Mouse (Mus musculus) brain, embryonic 14.5 days (tissue): Measurements from ENCODE around the gene Gm43738.

Source experiments
- CTCF ChIP-seq: fragments of 200-500 bp; IDR thresholded peaks from 2 replicates; pipeline ENCODE4 v1.5.1; 2012; ENCODE audit warnings: inconsistent platforms, mild to moderate bottlenecking, moderate library complexity, borderline replicate concordance; ENCODE audit not compliant: insufficient read depth, insufficient read length; ENCODE audit errors: extremely low read depth
- POLR2A ChIP-seq: fragments of 200-500 bp; IDR thresholded peaks from 2 replicates; pipeline ENCODE4 v1.6.1; 2012; ENCODE audit warnings: mild to moderate bottlenecking, inconsistent platforms, borderline replicate concordance; ENCODE audit not compliant: poor library complexity, insufficient read depth, insufficient read length, severe bottlenecking; ENCODE audit errors: extremely low read depth

DNA sequence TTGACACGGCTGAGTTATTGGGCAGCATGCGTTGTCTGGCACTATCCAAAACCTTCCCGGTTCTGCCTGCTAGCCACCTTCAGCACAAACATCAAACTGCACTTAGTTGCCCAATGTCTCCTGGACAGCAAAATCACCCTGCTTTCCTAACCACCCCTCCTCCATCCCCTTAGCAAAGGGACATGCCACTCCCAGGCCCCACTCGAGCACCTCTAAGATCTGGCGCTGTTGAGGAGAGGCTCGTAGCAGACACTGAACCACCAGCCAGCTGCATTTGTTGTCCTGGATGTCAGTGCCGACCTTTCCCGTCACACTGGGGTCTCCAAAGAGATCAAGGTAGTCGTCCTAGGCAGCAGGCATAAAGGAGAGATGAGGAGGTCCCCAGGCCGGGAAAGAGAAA lies 6.9 kb downstream of the Gm43738 start:
- TF ChIP-seq POLR2A: no peak
- no peak for TF ChIP-seq CTCF
